Mouse (Mus musculus) heart, adult 8-10 months (tissue): ENCODE measurements around the gene Zfp422. TPM values are rescaled to one million over a fixed set of nuclear protein-coding genes. Genes with fewer than 3 reads are reported as not detected.

Experiments used
- DNase-seq: peaks from one replicate; pipeline ENCODE4 v3.0.0; 2022; ENCODE audit warnings: low spot score
- total RNA-seq, 4 experiments: library from RNA; stranded (reverse); gene quantifications; 2 replicates each; pipeline ENCODE4 v1.2.4; 2022

Gene Zfp422
- 10 to 100 TPM; 13.6 to 15.5 (median 14.8) TPM for total RNA-seq

GRCm38 (mm10) chr6:116628539-116629171, at the start of gene Zfp422:
Gene Zfp422 (minus strand): TSS chr6:116628999.
- DNase-seq = no peak

DNA sequence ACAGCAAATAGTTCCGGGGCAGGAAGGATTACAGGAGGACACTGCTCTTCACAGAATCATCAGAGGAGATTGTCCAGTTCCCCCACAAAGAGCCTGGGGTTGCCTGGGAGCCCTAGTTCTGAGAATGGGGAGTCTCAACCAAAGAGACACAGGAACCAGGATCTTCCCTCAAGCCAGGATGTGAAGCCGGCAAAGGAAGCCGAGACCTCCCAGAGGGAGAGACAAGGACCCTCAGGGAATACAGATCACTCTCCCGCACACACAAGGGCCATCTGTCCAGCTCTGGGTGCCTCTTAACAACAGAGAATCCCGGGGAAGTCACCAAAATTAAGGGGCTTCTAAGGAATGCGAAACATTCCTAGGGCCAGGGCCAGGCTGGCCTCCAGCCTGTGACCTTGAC, 48.5 kb upstream of the Zfp422 start:
- no peak for DNase-seq

DNA sequence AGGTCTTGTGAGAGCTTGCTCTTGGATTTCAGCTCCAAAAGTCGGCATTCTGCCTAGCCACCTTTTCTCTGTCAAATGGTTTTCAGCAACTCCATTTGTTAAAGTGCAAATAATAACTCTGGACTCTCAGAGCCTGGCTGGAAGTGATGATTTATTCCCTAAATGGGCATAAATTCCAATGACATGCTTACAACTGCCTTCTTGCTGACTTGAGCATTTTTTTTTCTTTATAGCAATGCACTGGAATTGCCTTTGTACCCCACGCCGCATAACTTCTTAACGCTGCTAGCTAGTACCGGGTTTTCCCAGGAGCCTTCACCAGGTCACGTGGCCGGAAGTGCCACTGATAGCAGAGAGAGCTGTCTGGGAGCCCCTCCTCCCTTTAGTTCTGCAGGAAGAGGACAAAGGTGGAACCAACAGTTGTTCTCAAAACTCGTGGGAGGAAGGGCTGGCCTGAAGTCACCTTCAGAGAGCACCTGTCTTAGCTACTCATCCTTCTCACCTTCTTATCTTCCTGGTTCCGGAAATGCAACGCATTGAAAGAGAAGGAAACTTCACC, 47.6 kb upstream of the Zfp422 start:
- no peak for DNase-seq

GRCm38 (mm10) chr6:116674283-116674886, 45.6 kb upstream of the Zfp422 start:
- no peak for DNase-seq

DNA sequence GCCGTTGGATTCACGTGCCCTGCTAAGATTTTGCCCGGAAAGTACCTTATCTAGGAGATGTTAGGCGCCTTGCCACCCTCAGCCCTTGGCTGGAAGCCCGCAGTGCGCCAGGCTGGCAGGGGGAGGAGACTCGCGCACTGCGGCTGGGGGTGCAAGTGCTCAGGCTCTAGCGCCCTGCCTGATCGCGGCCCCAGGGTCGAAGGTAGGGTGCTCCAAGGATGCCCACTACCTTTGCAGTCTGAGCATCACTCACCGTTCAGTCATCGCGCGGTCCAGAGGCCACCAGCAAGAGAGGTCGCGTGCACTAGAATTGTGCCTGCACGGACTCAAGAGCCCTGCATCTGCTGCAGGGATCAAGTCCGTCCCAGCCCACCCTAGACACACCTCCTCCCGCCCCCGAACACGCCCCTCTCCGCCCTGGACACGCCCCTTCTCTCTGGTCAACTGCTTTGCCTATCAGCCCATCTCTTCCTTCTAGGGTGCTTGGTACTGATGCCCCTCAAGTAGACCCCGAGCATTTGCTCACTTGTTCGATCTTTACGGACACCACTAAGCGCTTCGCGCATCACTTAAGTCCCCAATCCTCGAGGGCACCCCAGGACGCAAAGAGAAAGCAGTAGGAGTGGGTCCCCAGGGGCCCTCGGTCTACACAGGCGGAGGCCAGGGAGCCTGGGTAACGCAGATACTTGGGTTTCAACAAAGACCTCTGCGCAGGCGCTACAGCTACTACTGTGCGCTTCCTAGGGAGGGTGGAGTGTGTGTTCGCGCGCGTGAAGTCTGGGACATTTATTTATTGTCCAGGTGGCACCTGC, 44.9 kb upstream of the Zfp422 start, which contains the start of gene Rassf4:
Gene Rassf4 (minus strand): TSS at position 482 of the 812 bp plus-strand sequence.
- DNase-seq = peak; percentile 83

DNA sequence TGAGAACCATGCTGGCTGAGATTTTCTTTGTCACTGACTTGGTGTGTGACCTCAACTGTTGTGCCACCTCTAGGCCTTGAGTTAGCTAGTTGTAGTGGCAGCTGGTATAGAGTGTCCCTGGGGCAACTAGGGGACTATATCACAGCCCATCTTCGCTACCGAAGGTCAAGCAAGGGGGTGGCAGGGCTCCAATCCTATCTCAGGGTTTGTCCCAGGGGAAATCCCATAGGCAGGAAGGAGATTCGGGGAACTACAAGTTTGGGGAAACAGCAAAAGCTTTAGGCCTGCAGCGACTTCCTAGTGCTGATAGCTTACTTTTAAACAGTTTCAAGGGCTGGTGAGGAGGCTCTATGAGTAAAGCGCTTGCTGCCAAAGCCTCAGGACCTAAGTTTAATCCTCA, 43.5 kb upstream of the Zfp422 start:
- DNase-seq = no peak

DNA sequence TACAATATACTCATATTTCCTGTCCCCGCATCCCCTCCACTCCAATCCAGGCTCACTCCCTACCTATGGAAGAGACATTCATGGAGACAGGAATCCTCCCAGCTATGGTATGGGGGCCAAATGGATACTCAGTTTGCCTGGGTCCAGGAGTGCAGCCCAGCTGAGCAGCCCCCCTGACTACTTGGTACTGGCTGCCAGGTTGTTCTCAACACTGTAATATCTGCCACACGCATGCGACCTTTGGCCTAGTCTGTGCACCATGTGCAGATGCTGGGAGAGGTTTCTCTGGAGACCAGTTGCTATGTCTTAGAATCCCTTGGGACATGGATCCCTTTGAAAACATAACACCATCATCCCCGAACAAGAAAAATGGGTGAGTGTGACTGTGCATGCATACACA, 43.0 kb upstream of the Zfp422 start:
- no peak for DNase-seq

GRCm38 (mm10) chr6:116671031-116671430, 42.2 kb upstream of the Zfp422 start:
- no peak for DNase-seq

- DNase-seq = no peak
Observed at GRCm38 (mm10) chr6:116670144-116670543, 41.3 kb upstream of the Zfp422 start.

- DNase-seq = no peak
Observed at GRCm38 (mm10) chr6:116668682-116669470, 40.1 kb upstream of the Zfp422 start.

GRCm38 (mm10) chr6:116667382-116667781, 38.6 kb upstream of the Zfp422 start:
- DNase-seq = no peak

DNA sequence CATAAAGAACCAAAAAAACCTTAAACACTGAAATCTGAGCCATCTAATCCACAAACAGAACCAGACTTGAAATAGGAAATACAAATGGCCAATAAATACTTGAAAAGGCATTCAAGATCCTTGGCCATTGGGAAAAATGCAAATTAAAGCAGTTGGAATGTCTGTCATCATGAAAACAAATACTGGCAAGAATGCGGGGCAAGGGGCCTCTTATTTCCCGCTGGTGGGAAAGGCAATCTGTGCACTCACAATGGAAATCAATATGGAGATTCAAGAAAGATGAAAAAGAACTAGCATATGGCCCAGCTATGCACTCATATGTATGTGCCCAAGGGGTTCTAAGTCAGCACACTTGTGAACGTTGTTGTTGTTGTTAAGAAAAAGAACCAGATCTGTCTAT, 38.1 kb upstream of the Zfp422 start:
- DNase-seq = no peak

GRCm38 (mm10) chr6:116666085-116666750, 37.4 kb upstream of the Zfp422 start:
- DNase-seq = no peak

GRCm38 (mm10) chr6:116664830-116665229, 36.0 kb upstream of the Zfp422 start:
- no peak for DNase-seq

GRCm38 (mm10) chr6:116664031-116664430, 35.2 kb upstream of the Zfp422 start:
- no peak for DNase-seq

DNA sequence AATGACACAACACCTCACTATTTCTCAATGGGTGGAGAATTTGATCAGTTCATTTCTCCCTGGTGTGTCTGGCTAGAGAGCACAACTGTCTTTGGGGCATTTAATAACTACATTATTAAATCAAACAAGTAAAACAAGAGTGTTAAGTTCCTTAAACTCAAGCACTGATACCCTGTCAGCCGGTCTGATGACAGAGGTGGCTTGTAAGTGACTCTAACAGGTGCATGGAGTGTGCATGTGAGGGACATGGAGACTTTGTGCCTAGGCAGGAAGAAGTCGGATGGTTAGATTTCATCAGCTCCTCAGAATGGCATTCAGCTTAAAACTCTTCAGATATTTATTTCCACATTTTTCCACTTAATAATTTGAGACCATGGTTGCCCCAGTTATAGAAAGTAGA, 34.6 kb upstream of the Zfp422 start:
- no peak for DNase-seq

GRCm38 (mm10) chr6:116653684-116654454, 25.1 kb upstream of the Zfp422 start:
- DNase-seq = peak; percentile 71

- DNase-seq = no peak
Observed at GRCm38 (mm10) chr6:116653191-116653590, 24.4 kb upstream of the Zfp422 start.

- peak; percentile 71 for DNase-seq
Observed at GRCm38 (mm10) chr6:116651437-116652118, 22.8 kb upstream of the Zfp422 start.

- DNase-seq = peak; percentile 89
Observed at GRCm38 (mm10) chr6:116650406-116650805, 21.6 kb upstream of the Zfp422 start, which contains the start of gene Depp1. Gene Depp1 (plus strand): TSS chr6:116650609.
